Mouse (Mus musculus): ENCODE measurements at regions not wholly inside any gene's neighbourhood (a gene's known extent, or its start where the extent isn't known, plus 50 kb on each side); places are given as distances from the start of the nearest gene placed in this dataset.

GRCm38 (mm10) chr11:56741857-56742256, 269.3 kb upstream of the Gria1 start:
- TF ChIP-seq SIN3A (IDR thresholded peaks at IDR 0.05; ENCODE audit: low read length) = no peak
- no peak for TF ChIP-seq MAFK (IDR thresholded peaks at IDR 0.05; ENCODE audit: borderline replicate concordance, low read depth, low read length)

Measured in MEL (cell line).